Mouse (Mus musculus): ENCODE results near the gene Meis2. TPM values are rescaled to one million over a fixed set of nuclear protein-coding genes. Genes with fewer than 3 reads are reported as not detected.

Gene Meis2
- polyA plus RNA-seq, 1 experiment from 2014 or later, result 72.6 TPM

- Histone ChIP-seq H3K9me3 (ENCODE audit: low read length) (no peaks in the 10 kb centered on the region), H3K27me3 (ENCODE audit: insufficient read depth, low read length) (no peaks in the 10 kb centered on the region), H3K4me2 (replicated peaks; ENCODE audit: low read depth, low read length) (peak overlapping the region; percentile 78), H3K4me3 (ENCODE audit: low read length) (peak overlapping the region; percentile 83), H3K36me3 (ENCODE audit: insufficient read depth, low read length) (no peaks in the 10 kb centered on the region; the same call in 1 of the 2 replicates), H3K27ac (ENCODE audit: low read length) (peak overlapping the region; percentile 98), H3K4me1 (ENCODE audit: insufficient read depth, low read length) (peaks cover 26% of the 10 kb centered on the region), H3K9ac (replicated peaks; ENCODE audit: low read length) (peak overlapping the region; percentile 97)
- ATAC-seq (ENCODE audit: low FRiP score, low TSS enrichment), result no peak
- under 1% methylated on average over 36 of the region's 36 CpGs for WGBS
These were observed 2.7 kb downstream of the Meis2 start for GRCm38 (mm10) chr2:116062761-116063441.

GRCm38 (mm10) chr2:116062251-116062651 lies 3.4 kb downstream of the Meis2 start:
- Histone ChIP-seq H3K27me3 (ENCODE audit: insufficient read depth, low read length) (no peaks in the 10 kb centered on the region), H3K36me3 (ENCODE audit: insufficient read depth, low read length) (no peaks in the 10 kb centered on the region; the same call in 1 of the 2 replicates), H3K4me1 (ENCODE audit: insufficient read depth, low read length) (peaks cover 29% of the 10 kb centered on the region), H3K27ac (ENCODE audit: low read length) (peak overlapping the region; percentile 98), H3K9me3 (ENCODE audit: low read length) (no peaks in the 10 kb centered on the region), H3K9ac (replicated peaks; ENCODE audit: low read length) (peak overlapping the region; percentile 97), H3K4me3 (ENCODE audit: low read length) (peak overlapping the region; percentile 83), H3K4me2 (replicated peaks; ENCODE audit: low read depth, low read length) (peak overlapping the region; percentile 78)
- ATAC-seq (ENCODE audit: low FRiP score, low TSS enrichment), result no peak
- WGBS, result under 1% methylated on average over 20 of the region's 20 CpGs

GRCm38 (mm10) chr2:116061401-116062021 lies 4.1 kb downstream of the Meis2 start:
- ATAC-seq (ENCODE audit: low FRiP score, low TSS enrichment), result no peak
- peaks cover 3% of the 10 kb centered on the region; the same call in 1 of the 2 replicates for H3K36me3 ChIP-seq (ENCODE audit: insufficient read depth, low read length)
- no peaks in the 10 kb centered on the region for H3K27me3 ChIP-seq (ENCODE audit: insufficient read depth, low read length)
- H3K4me3 ChIP-seq (ENCODE audit: low read length), result peak overlapping the region; percentile 83
- H3K4me2 ChIP-seq (replicated peaks; ENCODE audit: low read depth, low read length), result peak overlapping the region; percentile 78
- peak overlapping the region; percentile 98 for H3K27ac ChIP-seq (ENCODE audit: low read length)
- H3K9me3 ChIP-seq (ENCODE audit: low read length), result no peaks in the 10 kb centered on the region
- peak overlapping the region; percentile 97 for H3K9ac ChIP-seq (replicated peaks; ENCODE audit: low read length)
- peaks cover 31% of the 10 kb centered on the region for H3K4me1 ChIP-seq (ENCODE audit: insufficient read depth, low read length)
- 1% methylated on average over 30 of the region's 30 CpGs for WGBS

GRCm38 (mm10) chr2:116060701-116061400 lies 4.8 kb downstream of the Meis2 start:
- Histone ChIP-seq H3K36me3 (ENCODE audit: insufficient read depth, low read length) (peaks cover 3% of the 10 kb centered on the region; the same call in 1 of the 2 replicates), H3K4me1 (ENCODE audit: insufficient read depth, low read length) (peaks cover 35% of the 10 kb centered on the region), H3K4me2 (replicated peaks; ENCODE audit: low read depth, low read length) (peak overlapping the region; percentile 78), H3K27me3 (ENCODE audit: insufficient read depth, low read length) (no peaks in the 10 kb centered on the region), H3K9me3 (ENCODE audit: low read length) (no peaks in the 10 kb centered on the region), H3K27ac (ENCODE audit: low read length) (peak overlapping the region; percentile 98), H3K9ac (replicated peaks; ENCODE audit: low read length) (peak overlapping the region; percentile 97), H3K4me3 (ENCODE audit: low read length) (peak overlapping the region; percentile 83)
- WGBS, result 4% methylated on average over 21 of the region's 21 CpGs
- no peak for ATAC-seq (ENCODE audit: low FRiP score, low TSS enrichment)

- peak overlapping the region; percentile 98 for H3K27ac ChIP-seq (ENCODE audit: low read length)
- peak overlapping the region; percentile 97 for H3K9ac ChIP-seq (replicated peaks; ENCODE audit: low read length)
- H3K36me3 ChIP-seq (ENCODE audit: insufficient read depth, low read length), result peaks cover 3% of the 10 kb centered on the region; the same call in 1 of the 2 replicates
- H3K4me2 ChIP-seq (replicated peaks; ENCODE audit: low read depth, low read length), result peak overlapping the region; percentile 78
- H3K27me3 ChIP-seq (ENCODE audit: insufficient read depth, low read length), result no peaks in the 10 kb centered on the region
- ATAC-seq (ENCODE audit: low FRiP score, low TSS enrichment), result 0 out of 2 replicates have a peak, but pooled peaks have one; percentile 5
- peaks cover 39% of the 10 kb centered on the region for H3K4me1 ChIP-seq (ENCODE audit: insufficient read depth, low read length)
- H3K9me3 ChIP-seq (ENCODE audit: low read length), result no peaks in the 10 kb centered on the region
- 3% methylated on average over 19 of the region's 19 CpGs for WGBS
- peak overlapping the region; percentile 83 for H3K4me3 ChIP-seq (ENCODE audit: low read length)
These were observed 5.4 kb downstream of the Meis2 start for GRCm38 (mm10) chr2:116060210-116060609.

GRCm38 (mm10) chr2:116059661-116060060 lies 6.0 kb downstream of the Meis2 start:
- ATAC-seq (ENCODE audit: low FRiP score, low TSS enrichment), result peak; percentile 53
- peaks cover 3% of the 10 kb centered on the region; the same call in 1 of the 2 replicates for H3K36me3 ChIP-seq (ENCODE audit: insufficient read depth, low read length)
- H3K4me1 ChIP-seq (ENCODE audit: insufficient read depth, low read length), result peaks cover 42% of the 10 kb centered on the region
- WGBS, result 20% methylated on average over 1 of the region's 1 CpGs
- H3K9me3 ChIP-seq (ENCODE audit: low read length), result no peaks in the 10 kb centered on the region
- H3K27ac ChIP-seq (ENCODE audit: low read length), result peak overlapping the region; percentile 98
- peak overlapping the region; percentile 78 for H3K4me2 ChIP-seq (replicated peaks; ENCODE audit: low read depth, low read length)
- peak overlapping the region; percentile 97 for H3K9ac ChIP-seq (replicated peaks; ENCODE audit: low read length)
- H3K4me3 ChIP-seq (ENCODE audit: low read length), result peak overlapping the region; percentile 83
- no peaks in the 10 kb centered on the region for H3K27me3 ChIP-seq (ENCODE audit: insufficient read depth, low read length)

GRCm38 (mm10) chr2:116059066-116059465 lies 6.6 kb downstream of the Meis2 start:
- ATAC-seq (ENCODE audit: low FRiP score, low TSS enrichment), result no peak
- Histone ChIP-seq H3K4me1 (ENCODE audit: insufficient read depth, low read length) (peaks cover 44% of the 10 kb centered on the region), H3K9me3 (ENCODE audit: low read length) (no peaks in the 10 kb centered on the region), H3K27ac (ENCODE audit: low read length) (peak overlapping the region; percentile 54), H3K9ac (replicated peaks; ENCODE audit: low read length) (peak overlapping the region; percentile 97), H3K36me3 (ENCODE audit: insufficient read depth, low read length) (peaks cover 3% of the 10 kb centered on the region; the same call in 1 of the 2 replicates), H3K4me3 (ENCODE audit: low read length) (peak overlapping the region; percentile 83), H3K27me3 (ENCODE audit: insufficient read depth, low read length) (no peaks in the 10 kb centered on the region), H3K4me2 (replicated peaks; ENCODE audit: low read depth, low read length) (peak overlapping the region; percentile 78)
- 23% methylated on average over 3 of the region's 3 CpGs for WGBS

- peaks cover 3% of the 10 kb centered on the region; the same call in 1 of the 2 replicates for H3K36me3 ChIP-seq (ENCODE audit: insufficient read depth, low read length)
- WGBS, result 17% methylated on average over 9 of the region's 9 CpGs
- H3K4me2 ChIP-seq (replicated peaks; ENCODE audit: low read depth, low read length), result peak overlapping the region; percentile 78
- H3K27me3 ChIP-seq (ENCODE audit: insufficient read depth, low read length), result no peaks in the 10 kb centered on the region
- H3K4me3 ChIP-seq (ENCODE audit: low read length), result peak overlapping the region; percentile 83
- H3K4me1 ChIP-seq (ENCODE audit: insufficient read depth, low read length), result peaks cover 49% of the 10 kb centered on the region
- peak overlapping the region; percentile 97 for H3K9ac ChIP-seq (replicated peaks; ENCODE audit: low read length)
- ATAC-seq (ENCODE audit: low FRiP score, low TSS enrichment), result no peak
- peak overlapping the region; percentile 54 for H3K27ac ChIP-seq (ENCODE audit: low read length)
- no peaks in the 10 kb centered on the region for H3K9me3 ChIP-seq (ENCODE audit: low read length)
These were observed 7.1 kb downstream of the Meis2 start for GRCm38 (mm10) chr2:116058511-116058910.

- H3K9me3 ChIP-seq (ENCODE audit: low read length), result no peaks in the 10 kb centered on the region
- H3K9ac ChIP-seq (replicated peaks; ENCODE audit: low read length), result peak overlapping the region; percentile 97
- ATAC-seq (ENCODE audit: low FRiP score, low TSS enrichment), result no peak
- peak overlapping the region; percentile 83 for H3K4me3 ChIP-seq (ENCODE audit: low read length)
- peaks cover 3% of the 10 kb centered on the region; the same call in 1 of the 2 replicates for H3K36me3 ChIP-seq (ENCODE audit: insufficient read depth, low read length)
- H3K27me3 ChIP-seq (ENCODE audit: insufficient read depth, low read length), result no peaks in the 10 kb centered on the region
- peak overlapping the region; percentile 60 for H3K27ac ChIP-seq (ENCODE audit: low read length)
- peak overlapping the region; percentile 78 for H3K4me2 ChIP-seq (replicated peaks; ENCODE audit: low read depth, low read length)
- WGBS, result 21% methylated on average over 7 of the region's 7 CpGs
- H3K4me1 ChIP-seq (ENCODE audit: insufficient read depth, low read length), result peaks cover 59% of the 10 kb centered on the region
These were observed 8.8 kb downstream of the Meis2 start for GRCm38 (mm10) chr2:116056826-116057225.
